Mouse (Mus musculus) cortical plate, adult 2 months (tissue): ENCODE data around the gene Kcnk13. TPM values are rescaled to one million over a fixed set of nuclear protein-coding genes. Genes with fewer than 3 reads are reported as not detected.

Experiments used
- H3K27ac ChIP-seq: fragments of 200-500 bp; 2 replicates; pipeline ENCODE4 v1.5.1; 2012; ENCODE audit warnings: low read length, control low read depth, inconsistent platforms; ENCODE audit not compliant: insufficient read depth
- H3K4me1 ChIP-seq: fragments of 200-500 bp; 2 replicates; pipeline ENCODE4 v1.6.1; 2011; ENCODE audit warnings: low read length; ENCODE audit not compliant: control insufficient read depth, insufficient read depth
- H3K4me3 ChIP-seq: fragments of 200-500 bp; 2 replicates; pipeline ENCODE4 v1.5.1; 2011; ENCODE audit warnings: mild to moderate bottlenecking, low read length, control low read depth; ENCODE audit not compliant: insufficient read depth
- CTCF ChIP-seq: fragments of 200-500 bp; IDR thresholded peaks from 2 replicates; pipeline ENCODE4 v1.5.1; 2011; ENCODE audit warnings: mild to moderate bottlenecking, control low read depth, low read length; ENCODE audit not compliant: insufficient read depth; ENCODE audit errors: extremely low read depth
- POLR2A ChIP-seq: fragments of 200-500 bp; IDR thresholded peaks from 2 replicates; pipeline ENCODE4 v1.6.1; 2011; ENCODE audit warnings: mild to moderate bottlenecking, low read length, control low read depth; ENCODE audit not compliant: insufficient read depth; ENCODE audit errors: extremely low read depth
- polyA plus RNA-seq: library from polyadenylated mRNA; depleted of rRNA; stranded (reverse); fragments of >200 nt; gene quantifications from 2 replicates; pipeline ENCODE4 v1.2.3, GENCODE M21; 2012; rRNA removed

Kcnk13 gene
- 4.5 and 6.0 TPM in 2 replicates for polyA plus RNA-seq

- H3K27ac ChIP-seq = no peak within 1 kb of the TSS
- peak within 1 kb of the TSS; percentile 72 for H3K4me3 ChIP-seq
- peaks cover 3% of the 10 kb centered on the region for H3K4me1 ChIP-seq
- TF ChIP-seq CTCF = peak; percentile 77
- no peak for TF ChIP-seq POLR2A
Measured at GRCm38 (mm10) chr12:99964301-99965202, at the start of gene Kcnk13. Gene Kcnk13, plus strand, starts transcription at chr12:99964499.

GRCm38 (mm10) chr12:99917800-99918427 is 46.4 kb upstream of the Kcnk13 start:
- H3K4me1 ChIP-seq = peaks cover 3% of the 10 kb centered on the region
- no peak for TF ChIP-seq CTCF
- 0 out of 2 replicates have a peak, but pooled peaks have one; percentile 13 for TF ChIP-seq POLR2A
- no peak overlapping the region for H3K27ac ChIP-seq

GRCm38 (mm10) chr12:99919636-99920035 is 44.7 kb upstream of the Kcnk13 start:
- Histone ChIP-seq H3K4me3 (no peak overlapping the region), H3K4me1 (peaks cover 10% of the 10 kb centered on the region), H3K27ac (no peak overlapping the region)
- TF ChIP-seq CTCF (no peak), POLR2A (no peak)

More at GRCm38 (mm10) chr12:99917800-99918427, 46.4 kb upstream of the Kcnk13 start:
- no peak overlapping the region for H3K4me3 ChIP-seq

- Histone ChIP-seq H3K27ac (no peak overlapping the region), H3K4me3 (no peak overlapping the region), H3K4me1 (peaks cover 10% of the 10 kb centered on the region)
- TF ChIP-seq POLR2A = no peak
Measured at GRCm38 (mm10) chr12:99921045-99921444, 43.3 kb upstream of the Kcnk13 start.

GRCm38 (mm10) chr12:99923131-99923606 is 41.1 kb upstream of the Kcnk13 start:
- TF ChIP-seq POLR2A = 0 out of 2 replicates have a peak, but pooled peaks have one; percentile 16
- no peak for TF ChIP-seq CTCF
- Histone ChIP-seq H3K27ac (peak overlapping the region; percentile 70), H3K4me1 (peaks cover 9% of the 10 kb centered on the region; the same call in 1 of the 2 replicates), H3K4me3 (no peak overlapping the region)

GRCm38 (mm10) chr12:99923703-99924102 is 40.6 kb upstream of the Kcnk13 start:
- Histone ChIP-seq H3K27ac (no peak overlapping the region; the same call in 1 of the 2 replicates), H3K4me3 (no peak overlapping the region), H3K4me1 (peaks cover 9% of the 10 kb centered on the region; the same call in 1 of the 2 replicates)
- no peak for TF ChIP-seq CTCF
- TF ChIP-seq POLR2A = no peak

GRCm38 (mm10) chr12:99928311-99928710 is 36.0 kb upstream of the Kcnk13 start:
- TF ChIP-seq POLR2A (no peak), CTCF (no peak)
- Histone ChIP-seq H3K4me3 (no peak overlapping the region), H3K27ac (no peak overlapping the region), H3K4me1 (peaks cover 15% of the 10 kb centered on the region)

GRCm38 (mm10) chr12:99929160-99929559 is 35.1 kb upstream of the Kcnk13 start:
- TF ChIP-seq POLR2A = no peak
- TF ChIP-seq CTCF = no peak
- H3K27ac ChIP-seq = no peak overlapping the region

GRCm38 (mm10) chr12:99932245-99932644 is 32.1 kb upstream of the Kcnk13 start:
- no peak for TF ChIP-seq CTCF
- Histone ChIP-seq H3K27ac (no peak overlapping the region), H3K4me1 (peaks cover 11% of the 10 kb centered on the region), H3K4me3 (no peak overlapping the region)

More at GRCm38 (mm10) chr12:99929160-99929559, 35.1 kb upstream of the Kcnk13 start:
- Histone ChIP-seq H3K4me3 (no peak overlapping the region), H3K4me1 (peaks cover 11% of the 10 kb centered on the region)
